Mouse (Mus musculus): ENCODE measurements around the gene 2310011J03Rik.
A peak's percentile ranks its signal among the peaks of the same experiment; 100 is the strongest.

Gene 2310011J03Rik

DNA sequence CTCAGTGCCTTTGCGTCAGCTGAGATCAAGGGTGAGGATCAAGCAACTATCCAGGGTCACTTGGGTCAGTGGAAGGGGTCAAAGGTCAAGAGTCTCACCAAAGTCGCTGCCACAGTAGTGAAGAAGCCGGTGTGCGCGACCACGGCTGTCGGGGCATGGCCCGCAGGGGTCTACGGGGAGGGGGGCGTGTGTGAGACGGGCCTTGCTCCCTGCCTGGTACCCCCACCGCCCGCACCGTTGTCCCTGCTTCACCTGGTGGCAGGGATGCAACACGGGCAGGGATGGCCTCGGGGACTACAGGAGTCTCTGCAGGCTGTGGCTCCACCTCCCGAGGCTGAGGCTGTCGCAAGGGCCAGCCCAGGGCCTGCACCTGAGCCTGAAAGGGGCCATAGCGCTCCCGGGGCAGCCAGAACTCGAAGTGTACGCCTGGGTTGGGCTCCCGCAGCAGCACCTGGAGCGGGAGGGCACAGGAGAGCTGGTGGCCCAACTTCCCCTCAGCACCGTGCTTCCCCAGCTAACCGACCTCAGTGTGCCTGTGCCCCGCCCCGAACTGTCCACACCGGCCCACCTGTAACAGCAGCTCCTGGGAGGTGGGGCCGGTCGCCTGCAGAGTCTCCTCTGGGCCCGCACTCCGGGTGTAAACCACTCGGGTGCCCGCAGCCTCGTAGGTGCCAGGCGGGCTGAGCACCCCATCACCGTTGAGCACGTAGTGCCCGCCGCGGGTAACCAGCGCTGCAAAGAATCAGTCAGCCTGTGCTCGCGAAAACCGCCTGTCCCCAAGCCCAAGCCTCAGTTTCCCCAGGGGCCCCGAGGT is 21.4 kb upstream of the 2310011J03Rik start:
- DNase-seq: no peak

DNA sequence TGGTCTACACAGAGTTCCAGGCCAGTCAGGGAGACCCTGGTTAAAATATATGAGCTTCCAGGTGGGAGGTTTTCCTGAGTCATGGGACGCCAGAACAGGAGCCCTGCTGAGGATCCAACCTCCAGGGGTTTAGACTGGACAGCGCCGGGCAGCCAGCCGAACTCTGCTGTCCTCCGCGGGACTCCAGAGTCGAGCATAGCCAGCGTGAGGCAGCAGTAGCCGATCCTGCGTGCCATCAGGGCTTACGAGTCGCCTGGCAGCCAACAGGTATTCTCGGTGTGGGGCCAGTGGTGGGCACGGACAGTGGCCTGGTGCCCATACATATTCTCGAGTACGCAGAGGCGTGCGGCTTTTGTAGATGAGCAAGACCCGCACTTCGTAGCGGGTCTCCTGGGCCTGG is 20.7 kb upstream of the 2310011J03Rik start:
- no peak for DNase-seq

DNA sequence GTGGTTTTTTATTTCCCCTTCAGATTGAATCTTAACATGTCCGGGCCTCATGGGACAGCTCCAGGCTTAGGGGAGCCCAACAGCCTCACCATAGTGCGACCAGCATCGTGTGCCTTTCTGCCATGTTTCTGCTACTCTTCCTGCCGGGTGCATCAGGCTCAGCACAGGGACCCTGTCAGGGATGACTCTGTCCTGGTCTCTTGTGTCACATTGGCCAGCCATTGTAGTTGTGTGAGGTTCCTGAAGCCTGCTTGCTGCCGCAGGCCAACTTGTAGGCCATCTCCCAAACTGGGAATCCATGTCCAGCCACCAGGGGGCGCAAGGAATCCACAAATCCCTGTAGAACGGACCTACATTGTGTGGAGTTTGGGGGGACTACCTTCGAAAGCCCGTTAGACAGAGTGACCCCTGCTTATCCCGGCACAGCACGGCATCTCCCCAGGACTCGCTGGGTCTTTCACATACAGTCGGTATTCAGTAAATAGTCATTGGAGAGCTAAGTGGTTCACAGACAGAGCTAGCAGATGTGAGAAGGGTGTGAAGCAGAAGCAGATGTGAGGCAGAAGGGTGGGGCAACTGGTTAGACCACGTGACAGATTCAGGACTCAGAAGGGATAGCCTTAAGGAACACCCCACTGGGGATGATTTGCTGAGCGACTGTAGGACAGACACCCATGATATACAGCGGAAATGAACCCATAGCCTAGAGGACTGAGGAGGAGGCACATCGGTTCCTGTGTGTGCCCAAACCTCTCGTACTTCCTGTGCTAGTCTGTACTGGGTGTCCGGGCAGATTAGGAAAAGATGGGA is 19.8 kb upstream of the 2310011J03Rik start:
- DNase-seq: peak; percentile 91

DNA sequence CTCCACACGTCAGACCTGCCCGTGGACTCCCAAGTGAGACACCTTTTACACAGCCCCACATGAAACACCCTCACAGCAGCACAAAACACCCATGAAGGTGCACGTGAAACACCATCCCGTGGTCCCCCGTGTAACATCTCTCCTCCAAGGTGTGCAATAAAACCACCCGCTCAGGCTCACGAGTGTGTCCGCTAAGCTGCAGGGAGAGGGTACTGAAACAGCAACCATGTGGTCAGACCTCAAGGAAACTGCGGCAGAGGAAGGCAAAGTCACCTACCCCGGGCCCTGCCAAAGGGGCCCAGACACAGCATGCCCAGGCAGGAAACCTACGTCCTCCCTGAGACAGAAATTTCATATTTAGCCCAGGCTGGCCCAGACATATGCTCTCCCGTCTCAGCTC is 15.9 kb upstream of the 2310011J03Rik start:
- DNase-seq: no peak

DNA sequence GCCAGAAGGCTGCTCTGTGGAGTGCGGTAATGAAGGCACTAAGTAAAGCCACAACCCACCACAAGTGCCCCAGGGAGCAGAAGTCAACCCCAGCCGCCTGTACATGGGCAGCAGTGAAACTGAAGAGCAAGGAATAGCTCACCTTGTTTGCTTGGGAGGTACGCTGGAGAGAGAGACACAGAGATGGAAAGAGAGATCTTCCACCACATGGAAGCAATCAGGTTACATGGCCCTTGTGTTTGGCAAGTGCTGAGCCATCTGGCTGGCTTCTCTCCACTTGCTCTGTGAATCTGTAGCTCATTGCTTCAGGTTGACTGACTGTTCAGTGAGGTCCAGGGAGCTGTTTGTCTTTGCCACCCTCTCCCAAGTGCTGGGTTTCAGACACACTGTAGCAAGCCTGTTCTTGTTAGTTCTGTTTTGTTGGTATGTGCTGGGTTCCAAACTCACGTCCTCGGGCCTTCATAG is 12.2 kb upstream of the 2310011J03Rik start:
- DNase-seq: no peak

DNA sequence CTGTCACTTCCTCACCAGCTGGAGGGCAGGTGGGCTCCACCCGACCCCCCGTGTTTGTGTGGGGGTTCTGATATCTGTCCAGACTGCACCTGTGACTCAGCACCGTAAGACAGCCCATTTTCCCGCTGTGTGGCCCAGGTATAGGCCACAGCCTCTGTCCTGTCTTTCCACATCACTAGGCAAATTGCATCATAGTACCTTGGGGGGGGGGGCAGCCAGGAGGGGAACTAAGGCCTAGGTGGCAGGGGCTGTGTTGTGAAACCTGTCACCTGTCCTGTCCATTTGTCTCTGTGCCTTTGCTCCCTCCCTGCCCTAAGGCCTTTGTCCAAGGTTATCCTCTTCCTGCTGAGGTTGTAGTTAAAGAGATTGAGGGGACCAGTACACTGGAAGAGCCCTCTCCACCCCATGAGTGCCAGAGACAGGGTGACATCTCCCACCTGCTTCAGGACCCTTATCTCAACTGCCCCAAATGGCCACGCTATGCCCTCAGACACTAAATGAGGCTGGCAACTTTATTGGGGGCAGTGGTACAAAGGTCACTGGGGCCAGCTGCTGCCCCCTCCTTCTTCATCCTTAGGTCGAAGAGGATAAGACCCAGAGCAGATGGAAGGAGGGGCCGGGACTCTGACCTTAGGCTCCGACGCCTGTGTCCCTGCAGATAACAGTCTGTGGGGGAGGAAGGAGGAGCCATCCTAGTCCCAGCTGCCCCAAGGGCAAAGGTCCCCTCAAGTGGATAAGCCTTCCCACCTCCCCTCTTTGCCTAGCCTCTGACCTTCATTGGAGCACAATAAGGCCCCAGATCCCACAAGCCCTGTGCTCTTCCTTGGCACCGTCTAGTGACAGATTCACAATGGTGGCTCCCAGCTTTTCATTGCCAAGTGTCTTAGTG is 11.5 kb upstream of the 2310011J03Rik start:
- peak; percentile 41 for DNase-seq

DNA sequence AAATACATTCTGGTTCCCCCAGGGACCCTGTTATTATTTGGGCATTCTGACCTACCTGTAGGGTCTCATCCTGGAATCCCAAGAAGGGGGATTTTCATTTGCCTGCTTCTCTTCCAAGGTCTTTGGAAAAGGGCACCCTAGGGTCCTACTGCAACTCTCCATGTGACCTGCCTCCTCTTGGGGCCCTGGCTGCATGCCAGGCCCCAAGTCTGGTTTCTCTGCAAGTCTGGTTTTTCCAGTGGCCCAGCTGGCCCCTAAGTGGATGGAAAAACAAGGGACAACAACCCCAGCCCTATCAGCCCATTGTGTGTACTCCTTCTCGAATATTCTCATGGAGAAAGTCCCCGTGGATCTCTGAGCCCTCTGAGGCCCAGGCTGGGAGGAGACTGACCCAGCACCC is 10.6 kb upstream of the 2310011J03Rik start:
- DNase-seq: no peak

DNA sequence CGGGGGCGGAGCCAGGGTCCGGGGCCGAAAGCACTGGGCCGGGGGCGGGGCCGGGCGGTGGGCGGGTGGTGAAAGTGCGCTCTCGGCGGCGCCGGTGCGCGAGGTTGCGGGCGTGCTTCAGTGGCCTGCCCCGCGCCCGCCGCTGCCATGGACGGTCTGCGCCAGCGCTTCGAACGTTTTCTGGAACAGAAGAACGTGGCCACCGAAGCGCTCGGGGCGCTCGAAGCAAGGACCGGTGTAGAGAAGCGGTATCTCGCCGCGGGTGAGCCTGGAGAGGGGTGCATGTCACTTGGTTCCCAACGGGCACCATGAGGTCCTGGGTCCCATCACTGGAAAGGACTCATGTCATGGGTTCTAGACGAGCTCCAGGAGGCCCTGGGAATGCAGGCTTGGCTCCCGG is 9.7 kb upstream of the 2310011J03Rik start:
- no peak for DNase-seq

DNA sequence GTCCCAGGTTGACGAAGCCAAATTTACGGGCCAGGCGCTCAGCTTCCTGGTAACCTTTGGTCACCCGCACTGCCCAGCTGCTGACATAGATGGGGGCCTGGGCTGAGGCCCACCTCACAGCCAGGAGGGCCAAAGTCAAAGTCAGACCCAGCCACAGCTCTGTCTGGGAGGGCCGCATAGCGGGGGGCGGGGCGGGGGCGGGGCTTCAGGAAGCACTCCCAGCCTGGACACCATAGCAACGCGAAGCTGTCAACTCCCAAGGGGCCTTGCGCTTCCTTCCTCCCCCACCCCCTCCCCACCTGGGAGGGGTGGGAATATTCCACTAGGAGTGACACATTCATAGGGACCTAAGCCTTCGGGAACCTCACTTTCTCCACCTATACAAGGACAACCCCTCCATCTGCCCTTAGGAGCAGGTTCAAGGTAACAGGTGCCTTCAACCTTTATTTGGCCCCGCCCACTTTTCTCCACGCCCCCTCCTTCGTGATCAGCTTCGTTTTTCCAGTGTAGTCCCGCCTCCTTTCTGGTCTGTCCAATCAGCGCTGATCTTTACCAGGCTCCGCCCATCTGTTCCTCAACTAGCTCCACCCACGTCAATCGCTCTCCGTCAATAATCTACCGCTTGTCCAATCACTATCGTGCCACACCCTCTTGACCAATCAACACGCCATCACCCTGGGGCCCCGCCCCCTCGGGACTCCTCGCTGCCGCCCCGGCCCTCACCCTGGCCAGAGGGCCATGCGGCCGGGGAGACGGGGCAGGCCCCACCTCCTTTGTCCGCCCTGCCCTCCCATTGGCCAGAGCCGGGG is 9.1 kb upstream of the 2310011J03Rik start, which contains the start of the genes Pcsk4 and Reep6:
Gene Pcsk4, minus strand, starts transcription at position 226 of the 809 bp plus-strand sequence.
Gene Reep6, plus strand, starts transcription at position 681 of the 809 bp plus-strand sequence.
- DNase-seq: peak; percentile 99

DNA sequence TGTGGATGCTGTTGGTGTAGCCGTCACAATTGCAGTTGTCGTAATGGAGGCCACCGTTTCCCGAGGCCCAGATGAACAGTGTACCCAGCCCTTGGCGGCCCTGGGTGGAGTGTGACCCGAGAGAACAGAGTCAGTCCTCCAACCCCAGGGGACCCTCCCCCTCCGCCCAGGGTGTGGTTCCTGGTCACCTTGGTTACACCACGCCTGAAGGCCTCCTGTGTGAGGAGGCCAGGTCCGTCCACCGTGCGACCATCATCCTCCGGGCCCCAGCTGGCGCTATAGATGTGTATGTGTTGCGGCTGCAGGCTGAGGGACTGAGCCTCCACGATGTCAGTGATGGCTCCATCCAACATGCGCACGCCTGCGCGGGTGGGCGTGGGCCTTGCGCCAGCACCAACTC is 4.7 kb upstream of the 2310011J03Rik start:
- no peak for DNase-seq

DNA sequence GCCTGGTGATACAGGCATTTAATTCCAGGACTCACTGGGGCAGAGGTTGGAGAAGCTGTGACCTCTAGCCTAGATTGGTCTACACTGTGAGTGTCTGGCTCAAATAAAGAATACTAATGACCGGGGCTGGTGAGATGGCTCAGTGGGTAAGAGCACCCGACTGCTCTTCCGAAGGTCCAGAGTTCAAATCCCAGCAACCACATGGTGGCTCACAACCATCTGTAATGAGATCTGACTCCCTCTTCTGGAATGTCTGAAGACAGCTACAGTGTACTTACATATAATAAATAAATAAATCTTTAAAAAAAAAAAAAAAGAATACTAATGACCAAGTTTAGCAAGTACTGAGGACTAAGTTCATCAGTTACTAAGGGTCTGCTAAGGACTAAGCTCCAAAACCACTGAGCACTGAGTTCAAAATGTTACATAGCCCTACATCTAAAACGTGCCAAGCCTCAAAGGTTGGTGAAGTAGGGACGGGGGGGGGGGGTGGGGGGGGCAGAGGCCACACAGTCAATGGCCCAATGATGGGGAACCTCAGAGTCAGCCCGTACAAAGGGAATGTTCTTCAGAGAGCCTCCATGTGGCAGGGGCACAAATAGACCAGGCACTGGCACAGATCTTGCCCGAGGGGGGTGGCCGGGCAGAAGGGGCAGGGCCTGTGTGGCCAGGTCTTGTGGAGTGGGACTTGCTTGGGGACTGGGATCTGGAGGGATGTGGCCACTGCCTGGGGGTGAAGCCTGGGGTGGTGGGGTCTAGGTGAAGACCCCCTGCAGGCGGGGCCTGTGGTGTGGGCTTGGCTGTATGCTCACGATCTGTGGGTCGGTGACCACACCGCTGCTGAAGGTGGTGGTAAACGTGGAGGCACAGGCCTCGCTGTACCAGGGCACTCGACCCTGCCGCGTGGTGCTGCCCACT is 4.0 kb upstream of the 2310011J03Rik start:
- DNase-seq: no peak

DNA sequence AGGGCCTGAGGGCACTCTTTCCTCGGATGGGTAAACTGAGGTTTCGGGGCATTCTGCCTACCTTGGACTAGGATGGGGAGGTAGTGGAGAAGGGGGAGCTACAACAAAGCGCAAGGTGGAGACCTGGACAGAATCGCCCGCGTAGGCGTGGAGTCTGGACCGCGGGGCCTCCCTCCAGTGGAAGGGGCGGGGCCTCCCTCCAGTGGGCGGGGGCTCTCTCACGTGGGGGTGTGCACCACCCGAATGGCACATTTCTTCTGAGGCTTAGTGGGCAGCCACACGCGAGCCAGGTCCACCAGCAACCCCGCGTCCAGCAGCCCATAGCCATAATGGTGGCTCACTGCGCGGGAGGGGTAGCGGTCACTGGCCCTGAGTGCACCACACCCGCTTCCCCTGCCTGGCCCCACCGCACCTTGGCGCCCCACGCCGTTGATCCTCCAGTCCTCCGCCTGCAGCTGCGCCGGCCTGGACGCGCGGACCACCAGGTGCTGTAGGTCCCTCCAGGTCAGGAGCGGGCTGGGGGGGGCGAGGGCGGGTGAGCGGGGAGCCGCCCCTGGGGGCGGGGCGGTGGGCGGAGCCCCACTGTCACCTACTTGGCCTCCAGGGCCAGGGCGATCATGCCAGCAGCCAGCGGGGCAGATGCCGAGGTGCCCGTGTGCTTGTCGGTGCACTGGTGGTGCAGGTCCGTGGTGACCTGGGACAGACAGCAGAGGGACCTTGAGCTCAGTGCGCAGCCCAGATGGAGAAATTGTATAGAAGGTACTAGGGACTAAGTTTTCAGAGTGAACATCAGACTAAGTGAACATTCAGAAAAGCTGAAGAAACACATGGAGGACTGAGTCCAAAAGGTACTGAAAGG is 3.2 kb upstream of the 2310011J03Rik start:
- DNase-seq: peak; percentile 78

DNA sequence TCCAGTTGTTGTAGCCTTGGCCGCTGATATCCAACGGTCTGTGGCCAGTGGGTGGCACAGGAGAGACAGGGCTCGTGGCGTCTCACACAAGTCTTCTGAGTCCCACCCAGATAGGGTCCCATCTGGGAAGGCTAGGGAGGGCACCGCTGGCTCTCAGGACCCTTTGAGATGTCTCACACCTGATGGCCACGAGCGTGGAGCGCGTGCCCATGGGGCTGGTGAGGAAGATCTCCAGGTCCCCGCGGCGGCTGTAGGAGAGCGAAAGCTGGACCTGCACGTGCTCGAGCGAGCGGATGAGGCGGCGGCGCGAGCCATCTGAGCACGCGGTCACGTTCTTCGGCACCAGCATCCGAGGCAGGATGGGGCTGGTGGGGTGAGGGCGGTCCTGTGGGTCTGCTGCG is 2.5 kb upstream of the 2310011J03Rik start:
- peak; percentile 40 for DNase-seq

DNA sequence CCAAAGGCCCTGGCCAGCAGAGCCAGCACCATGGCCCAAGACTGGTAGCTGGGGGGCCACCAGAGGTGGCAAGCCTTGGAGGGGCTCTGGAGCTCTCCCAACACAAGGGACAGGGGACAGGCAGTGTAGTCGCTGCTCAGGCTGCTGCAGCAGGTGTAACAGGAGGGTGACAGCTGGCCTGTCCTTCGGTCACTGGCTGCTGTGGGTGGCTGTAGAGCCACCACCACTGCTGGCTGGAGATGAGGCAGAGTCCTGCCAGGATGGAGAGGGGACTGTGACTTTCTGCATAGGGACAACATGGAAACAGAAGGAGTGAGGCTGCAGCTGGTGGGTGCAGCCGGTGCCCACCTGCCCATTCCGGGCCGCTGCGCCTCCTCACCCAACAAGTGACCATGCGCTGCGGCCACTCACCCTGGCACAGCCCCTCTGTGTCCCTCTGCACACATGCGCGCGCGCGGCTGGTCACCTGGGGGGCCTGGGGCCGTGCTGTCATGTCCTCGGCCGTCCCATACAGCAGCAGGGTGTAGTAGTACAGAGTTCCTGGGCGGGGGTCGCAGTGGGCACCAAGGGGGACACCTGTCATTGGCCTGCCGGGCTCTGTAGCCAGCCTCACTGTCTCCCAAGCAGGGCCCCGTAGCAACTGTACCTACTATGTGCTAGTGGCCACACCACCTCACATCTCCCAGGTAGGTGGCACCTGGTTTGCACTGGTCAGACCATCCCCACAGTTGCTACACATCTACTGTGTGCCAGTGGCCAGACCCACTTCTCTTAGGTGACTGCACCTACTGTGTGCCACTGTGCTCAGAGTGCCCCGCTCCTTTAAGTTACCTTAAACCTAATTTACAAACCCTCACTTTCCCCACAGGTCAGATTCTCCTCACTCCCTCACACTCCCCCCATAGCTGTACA is 1.6 kb upstream of the 2310011J03Rik start:
- no peak for DNase-seq

DNA sequence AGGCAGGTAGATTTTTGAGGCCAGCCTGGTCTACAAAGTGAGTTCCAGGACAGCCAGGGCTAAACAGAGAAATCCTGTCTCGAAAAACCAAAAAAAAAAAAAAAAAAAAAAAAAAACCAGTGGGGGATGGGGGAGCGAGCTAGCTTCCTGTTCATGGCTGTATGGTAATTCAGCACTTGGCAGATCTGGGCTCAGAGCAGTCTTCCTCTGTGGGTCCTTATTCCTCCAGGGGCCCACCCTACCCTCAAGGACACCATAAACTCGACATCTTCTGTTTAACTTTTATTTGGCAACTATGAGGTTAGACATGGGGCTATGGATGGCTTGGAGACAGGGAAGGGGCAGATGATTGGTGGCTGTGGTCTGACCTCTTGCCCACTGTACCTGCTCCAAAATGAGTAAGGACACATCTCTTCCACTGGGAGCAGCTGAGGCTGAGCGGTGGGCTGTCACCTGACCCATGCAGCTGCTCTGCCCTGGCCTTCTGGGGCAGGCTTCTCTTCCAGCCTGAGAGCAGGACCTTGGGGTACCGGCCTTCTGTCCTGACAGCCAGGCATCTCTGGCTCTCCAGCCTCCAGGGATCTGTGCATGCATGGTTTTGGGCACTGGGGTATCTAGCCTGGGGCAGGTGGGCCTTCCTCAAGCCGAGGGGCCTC is 805 bp upstream of the 2310011J03Rik start:
- DNase-seq: no peak

DNA sequence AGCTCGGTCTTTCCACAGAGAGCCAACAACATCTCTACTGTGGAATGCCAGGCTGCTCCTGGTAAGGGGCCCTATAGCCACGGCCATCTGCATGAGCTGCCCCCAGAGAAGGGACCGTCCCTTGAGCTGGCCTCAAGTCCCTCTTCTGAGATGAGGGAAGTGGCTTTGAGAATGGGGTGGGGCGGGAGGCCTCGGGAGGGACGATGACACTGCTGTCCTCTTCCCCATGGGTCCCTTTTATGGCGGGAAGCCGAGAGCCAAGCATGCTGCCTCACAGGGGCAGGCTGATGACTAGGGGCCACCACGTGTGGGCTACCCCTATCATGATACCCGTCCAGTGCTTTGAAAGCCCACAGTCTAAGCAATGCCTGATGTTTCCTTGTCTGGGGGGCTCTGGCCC is 3.3 kb downstream of the 2310011J03Rik start:
- no peak for DNase-seq

DNA sequence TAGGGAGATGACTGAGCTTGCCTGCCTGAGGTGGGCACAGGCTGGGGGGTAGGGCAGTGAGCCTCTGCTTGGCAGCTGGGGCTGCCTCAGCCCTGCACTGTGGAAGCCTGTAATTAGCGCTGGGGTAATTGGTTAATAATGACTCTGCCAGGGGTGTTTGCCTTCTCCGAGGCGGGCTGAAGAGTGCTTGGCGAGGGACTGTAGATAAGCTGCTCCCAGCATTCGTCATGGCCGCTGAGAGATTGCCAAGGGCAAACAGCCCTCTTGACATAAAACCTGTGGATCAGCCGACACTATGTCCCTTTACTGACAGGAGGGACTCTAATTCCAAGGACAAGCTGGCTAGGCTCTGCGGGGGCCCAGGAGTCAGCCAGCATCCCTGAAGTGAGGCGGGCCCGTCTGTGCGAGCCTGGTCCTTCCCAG is 4.0 kb downstream of the 2310011J03Rik start:
- peak; percentile 51 for DNase-seq

DNA sequence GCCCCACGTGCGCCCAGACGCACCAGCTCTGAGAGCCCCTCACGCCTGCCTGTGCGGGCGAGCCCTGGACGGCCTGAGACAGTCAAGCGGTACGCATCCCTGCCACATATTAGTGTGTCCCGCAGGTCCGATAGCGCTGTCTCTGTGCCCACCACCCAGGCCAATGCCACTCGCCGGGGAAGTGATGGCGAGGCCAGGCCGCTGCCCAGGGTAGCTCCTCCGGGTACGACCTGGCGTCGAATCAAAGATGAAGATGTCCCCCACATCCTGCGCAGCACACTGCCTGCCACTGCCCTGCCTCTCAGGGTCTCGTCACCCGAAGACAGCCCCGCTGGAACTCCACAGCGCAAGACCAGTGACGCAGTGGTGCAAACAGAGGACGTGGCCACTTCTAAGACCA is 5.0 kb downstream of the 2310011J03Rik start:
- no peak for DNase-seq
